Mouse (Mus musculus) cerebral cortex, adult 2 months (tissue): ENCODE results near the gene Trim16.

ENCODE experiments used
- WGBS: fragments of 180-500 bp; shearing (Covaris S2); methylation state at CpG from one replicate; pipeline ENCODE4 v1.1.7; 2018; 5-methylcytosine and 5-hydroxymethylcytosine counted together

Gene Trim16

DNA sequence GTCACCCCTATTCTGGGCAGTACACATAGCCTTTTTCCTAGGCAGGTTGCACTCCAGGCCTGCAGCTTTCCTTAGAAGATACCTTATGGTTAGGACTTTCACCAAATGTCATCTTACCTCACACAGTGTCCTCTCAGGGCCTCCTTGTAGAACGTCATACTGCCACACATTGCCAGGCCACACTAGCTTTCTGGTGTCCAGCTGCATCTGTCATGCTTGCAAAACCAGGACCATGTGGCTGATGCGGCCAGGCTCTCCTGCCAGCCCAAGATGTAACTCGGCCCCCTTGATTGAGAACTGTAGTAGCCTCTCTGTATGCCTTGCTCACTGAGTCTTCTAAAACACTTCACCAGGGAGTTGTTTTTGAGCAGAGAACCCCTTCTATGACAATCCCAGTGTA is 7.9 kb downstream of the Trim16 start:
- WGBS = 89% methylated on average over 3 of the region's 3 CpGs

DNA sequence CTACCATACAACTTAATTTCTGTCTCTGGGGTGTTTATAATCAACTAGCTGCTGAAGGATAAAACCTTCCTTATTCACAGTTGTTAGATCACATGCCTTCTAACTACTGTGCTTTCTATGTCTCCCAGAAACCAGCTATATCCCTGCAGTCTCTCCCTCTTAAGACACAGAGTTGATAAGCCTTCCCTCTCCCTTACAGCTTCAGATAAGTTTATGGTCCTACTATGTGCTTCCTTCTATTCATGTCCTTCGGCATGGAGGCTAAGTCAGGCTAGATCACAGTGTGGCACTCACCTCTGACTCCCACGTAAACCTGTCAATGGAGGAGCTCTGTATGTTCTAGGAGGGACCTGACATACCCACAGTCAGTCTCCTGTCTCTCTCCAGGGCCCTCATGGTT is 10.4 kb downstream of the Trim16 start:
- WGBS = 92% methylated on average over 2 of the region's 2 CpGs

- WGBS = 81% methylated on average over 5 of the region's 5 CpGs
These were observed 24.5 kb downstream of the Trim16 start for GRCm38 (mm10) chr11:62844562-62844961.

GRCm38 (mm10) chr11:62845730-62846129 is 25.7 kb downstream of the Trim16 start:
- 66% methylated on average over 3 of the region's 3 CpGs for WGBS

GRCm38 (mm10) chr11:62846961-62847654 is 27.1 kb downstream of the Trim16 start, which contains the start of gene Fbxw10:
Fbxw10 (plus strand) TSS chr11:62847069.
- 31% methylated on average over 12 of the region's 12 CpGs for WGBS

DNA sequence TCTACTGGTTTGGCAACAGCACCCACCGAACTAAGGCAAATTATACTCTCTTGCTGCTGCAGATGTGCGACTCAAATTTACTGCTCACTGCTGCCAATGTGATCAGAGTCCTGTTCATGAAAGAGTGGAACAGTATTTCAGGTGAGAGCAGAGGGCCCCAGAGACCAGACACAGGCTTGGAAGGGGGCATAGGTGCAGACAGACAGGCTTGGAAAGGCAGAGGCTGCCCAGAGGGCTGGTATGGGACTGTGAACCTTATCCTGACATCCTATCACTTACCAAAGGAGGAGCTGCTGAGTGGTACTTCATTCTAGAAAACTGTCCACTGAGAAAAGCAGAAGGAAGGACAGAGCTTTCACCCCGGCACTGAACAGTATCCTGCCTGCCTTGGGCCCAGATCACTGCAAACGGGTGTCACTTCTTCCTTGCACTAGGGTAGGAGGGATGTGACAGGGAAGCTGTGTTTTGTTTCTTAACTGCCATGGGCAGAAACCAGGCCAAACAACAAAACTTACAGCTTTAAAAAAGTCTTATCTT is 27.7 kb downstream of the Trim16 start:
- WGBS = 67% methylated on average over 4 of the region's 4 CpGs

DNA sequence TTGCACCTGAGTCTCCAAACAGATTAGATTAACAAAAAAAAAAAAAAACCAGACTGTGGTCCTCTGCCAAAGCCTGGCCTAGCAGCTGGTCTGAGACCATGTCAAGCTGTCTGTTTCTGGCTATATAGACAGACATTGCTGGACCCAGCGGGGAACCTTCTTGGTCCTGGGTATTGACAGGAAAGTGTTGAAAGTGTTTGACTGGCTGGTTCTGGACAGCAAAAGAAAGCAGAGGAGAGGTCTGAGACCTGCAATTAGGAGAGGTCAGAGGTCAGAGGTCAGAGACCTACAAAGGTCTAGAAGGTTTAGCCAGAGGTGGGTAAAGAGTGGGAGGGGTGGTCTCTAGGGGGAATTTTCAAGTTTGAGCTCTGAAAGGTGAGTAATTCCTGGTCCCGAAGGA is 28.3 kb downstream of the Trim16 start:
- WGBS = 76% methylated on average over 2 of the region's 2 CpGs

- WGBS = 70% methylated on average over 1 of the region's 1 CpGs
These were observed 31.2 kb downstream of the Trim16 start for GRCm38 (mm10) chr11:62851199-62851598.

- 94% methylated on average over 6 of the region's 6 CpGs for WGBS
These were observed 33.3 kb downstream of the Trim16 start for GRCm38 (mm10) chr11:62853334-62853733.

DNA sequence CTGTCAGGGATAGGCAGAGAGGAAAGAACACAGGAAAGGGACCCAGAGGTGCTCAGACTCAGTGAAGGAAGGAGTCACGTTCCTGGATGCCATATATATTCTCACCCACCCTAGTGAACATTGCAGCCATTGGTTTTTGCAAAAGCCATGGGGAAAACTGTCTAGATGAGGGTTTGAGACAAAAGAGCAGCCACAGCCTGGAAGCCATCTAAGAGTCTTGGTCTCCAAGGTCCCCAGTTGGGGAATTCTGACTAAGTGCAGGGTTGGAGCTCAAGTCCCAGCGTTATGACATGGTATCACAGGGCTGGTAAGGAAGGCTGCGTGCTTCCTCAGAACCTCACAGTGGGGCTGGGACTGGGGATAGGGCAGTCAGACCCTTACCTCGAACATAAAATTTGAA is 45.5 kb downstream of the Trim16 start:
- WGBS = 84% methylated on average over 4 of the region's 4 CpGs

DNA sequence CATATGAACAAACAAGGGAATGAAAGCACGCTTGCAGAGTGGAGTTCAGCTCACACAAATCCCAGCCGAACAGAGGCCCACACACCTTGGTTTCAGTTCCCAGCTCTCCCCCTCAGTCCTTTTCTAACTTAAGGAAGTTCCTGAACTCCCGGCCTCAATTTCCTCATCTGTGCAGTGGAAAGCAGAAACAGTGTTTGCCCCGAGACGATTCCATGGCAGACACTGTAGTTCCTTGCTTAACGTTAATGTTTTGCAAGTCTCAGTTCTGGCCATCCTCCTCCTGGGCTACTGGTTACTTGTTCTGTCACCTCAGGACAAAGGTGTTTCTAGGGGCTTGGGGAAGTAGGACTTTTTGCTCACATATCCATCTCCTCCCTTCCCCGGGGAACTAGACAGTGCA is 46.7 kb downstream of the Trim16 start:
- 77% methylated on average over 7 of the region's 7 CpGs for WGBS

DNA sequence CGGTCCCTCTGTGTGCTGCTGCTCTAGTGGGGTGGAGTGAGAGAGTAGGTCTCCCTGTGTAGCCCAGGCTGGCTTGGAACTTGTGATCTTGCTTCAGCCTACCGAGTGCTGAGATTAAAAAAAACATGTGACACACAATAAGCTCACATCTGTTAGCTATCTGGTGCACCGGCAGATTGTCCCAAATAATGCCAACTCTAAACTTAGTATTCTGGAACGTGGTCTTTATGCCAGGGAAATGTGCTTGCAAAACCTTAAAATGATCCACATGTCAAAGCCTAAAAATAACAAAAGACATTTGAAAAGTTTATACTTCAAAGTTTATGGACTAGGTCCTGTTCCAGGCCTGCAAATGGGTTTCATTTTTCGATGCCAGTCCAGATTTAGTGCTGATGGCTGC is 49.2 kb downstream of the Trim16 start:
- 51% methylated on average over 5 of the region's 5 CpGs for WGBS

DNA sequence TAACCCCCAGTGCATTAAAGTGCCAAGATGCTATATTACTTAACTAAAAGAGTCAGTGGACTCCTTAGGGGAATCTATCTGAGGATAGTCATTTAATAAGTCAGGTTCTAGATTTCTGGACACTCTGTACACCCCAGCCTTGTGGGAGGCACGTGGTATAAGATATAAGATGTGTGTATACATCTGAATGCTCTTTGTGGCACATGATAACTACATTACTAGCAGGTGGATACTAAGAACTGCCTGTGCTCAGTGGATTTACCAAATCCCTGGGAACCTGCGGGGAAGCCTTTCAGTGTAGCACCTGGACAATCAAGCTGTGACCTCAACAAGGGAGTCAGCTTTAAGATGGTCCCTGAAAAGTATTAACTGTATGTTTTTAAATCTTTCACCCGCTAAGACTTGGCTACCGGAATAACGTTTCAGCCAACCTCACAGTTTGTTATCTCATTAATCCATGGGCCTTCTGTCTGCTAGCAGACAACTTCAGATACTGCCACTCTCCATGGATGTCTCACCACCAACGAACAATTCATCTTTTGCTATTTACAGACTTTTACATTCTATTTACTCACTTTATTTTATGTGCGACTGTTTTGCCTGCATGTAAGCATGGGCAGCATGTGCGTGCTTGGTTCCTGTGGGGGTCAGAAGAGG is 49.8 kb downstream of the Trim16 start:
- WGBS = 76% methylated on average over 8 of the region's 8 CpGs

DNA sequence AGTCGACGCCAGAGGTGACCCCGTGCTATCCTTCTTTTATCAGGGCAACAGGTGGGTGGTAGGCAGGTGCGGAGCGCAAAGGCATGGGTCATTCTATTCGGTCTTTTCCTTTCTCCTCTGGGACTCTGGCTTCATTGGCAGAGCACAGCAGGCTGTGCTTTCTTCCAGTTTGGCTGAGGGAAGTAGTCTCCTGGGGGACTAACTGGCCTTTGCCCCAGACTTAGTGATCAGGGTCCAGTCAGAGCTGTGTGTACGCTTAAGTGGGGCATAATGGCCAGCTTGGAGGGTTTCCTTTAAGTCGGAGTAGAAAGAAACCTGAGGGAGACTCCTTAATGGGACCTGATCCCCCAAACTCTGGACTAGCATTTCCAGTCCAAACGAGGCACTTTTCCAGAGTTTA is 53.4 kb downstream of the Trim16 start:
- WGBS = 81% methylated on average over 9 of the region's 9 CpGs

DNA sequence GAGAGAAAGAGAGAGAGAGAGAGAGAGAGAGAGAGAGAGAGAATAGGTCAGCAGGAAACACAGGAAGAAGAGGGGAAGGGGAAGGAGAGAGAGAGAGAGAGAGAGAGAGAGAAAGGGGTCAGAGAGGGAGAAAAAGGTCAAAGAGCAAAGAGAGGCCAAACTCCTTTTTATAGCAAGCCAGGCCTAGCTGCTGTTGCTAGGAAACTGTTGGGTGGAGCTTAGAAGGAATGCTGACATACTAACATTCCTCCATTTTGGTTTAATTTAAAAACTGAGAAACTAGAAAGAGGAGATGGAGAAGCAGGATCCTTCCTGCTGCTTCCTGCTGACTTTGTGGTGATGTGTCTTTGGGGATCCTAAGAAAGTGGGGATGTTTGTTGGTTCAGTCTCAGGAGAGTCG is 55.7 kb downstream of the Trim16 start:
- WGBS = 86% methylated on average over 1 of the region's 1 CpGs

DNA sequence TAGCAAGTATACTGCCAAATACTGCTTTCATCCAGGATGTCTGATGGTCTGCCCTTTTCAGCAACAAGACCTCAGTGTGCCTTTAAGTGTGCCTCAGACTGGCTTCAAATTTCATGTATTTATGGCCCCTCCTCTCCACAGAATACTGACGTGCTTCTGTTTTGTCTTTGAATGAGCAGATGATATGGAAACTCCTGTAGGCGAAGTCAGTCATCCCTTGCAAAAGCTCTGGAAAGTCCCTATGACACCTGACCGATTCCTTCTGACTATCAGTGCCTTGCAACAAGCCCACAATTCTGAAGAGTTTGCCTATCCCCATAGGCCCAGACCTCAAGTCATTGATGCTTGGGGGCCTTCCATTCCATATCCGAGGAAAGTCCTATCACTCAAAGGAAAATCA is 56.4 kb downstream of the Trim16 start:
- WGBS = 92% methylated on average over 4 of the region's 4 CpGs

DNA sequence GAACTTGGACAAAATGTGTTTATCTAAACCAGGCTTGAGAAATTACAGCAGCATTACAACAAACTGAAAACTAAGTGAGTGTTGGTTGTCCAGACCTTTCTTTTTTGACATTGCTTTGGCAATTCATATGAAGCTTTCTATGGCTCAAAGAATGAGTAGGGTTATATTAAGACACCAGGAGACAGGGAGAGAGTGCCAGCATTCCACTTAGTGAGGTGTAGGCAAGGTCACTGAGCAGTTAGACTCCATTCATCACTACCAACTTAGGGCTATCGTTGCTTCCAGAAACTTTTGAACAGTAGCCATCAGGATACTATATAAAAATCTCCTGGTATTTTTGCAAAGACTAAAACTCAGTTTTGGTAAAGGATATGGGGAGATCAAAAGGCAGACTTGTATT is 57.4 kb downstream of the Trim16 start:
- WGBS = 61% methylated on average over 1 of the region's 1 CpGs

GRCm38 (mm10) chr11:62878728-62879127 is 58.7 kb downstream of the Trim16 start:
- 5% methylated on average over 9 of the region's 9 CpGs for WGBS

DNA sequence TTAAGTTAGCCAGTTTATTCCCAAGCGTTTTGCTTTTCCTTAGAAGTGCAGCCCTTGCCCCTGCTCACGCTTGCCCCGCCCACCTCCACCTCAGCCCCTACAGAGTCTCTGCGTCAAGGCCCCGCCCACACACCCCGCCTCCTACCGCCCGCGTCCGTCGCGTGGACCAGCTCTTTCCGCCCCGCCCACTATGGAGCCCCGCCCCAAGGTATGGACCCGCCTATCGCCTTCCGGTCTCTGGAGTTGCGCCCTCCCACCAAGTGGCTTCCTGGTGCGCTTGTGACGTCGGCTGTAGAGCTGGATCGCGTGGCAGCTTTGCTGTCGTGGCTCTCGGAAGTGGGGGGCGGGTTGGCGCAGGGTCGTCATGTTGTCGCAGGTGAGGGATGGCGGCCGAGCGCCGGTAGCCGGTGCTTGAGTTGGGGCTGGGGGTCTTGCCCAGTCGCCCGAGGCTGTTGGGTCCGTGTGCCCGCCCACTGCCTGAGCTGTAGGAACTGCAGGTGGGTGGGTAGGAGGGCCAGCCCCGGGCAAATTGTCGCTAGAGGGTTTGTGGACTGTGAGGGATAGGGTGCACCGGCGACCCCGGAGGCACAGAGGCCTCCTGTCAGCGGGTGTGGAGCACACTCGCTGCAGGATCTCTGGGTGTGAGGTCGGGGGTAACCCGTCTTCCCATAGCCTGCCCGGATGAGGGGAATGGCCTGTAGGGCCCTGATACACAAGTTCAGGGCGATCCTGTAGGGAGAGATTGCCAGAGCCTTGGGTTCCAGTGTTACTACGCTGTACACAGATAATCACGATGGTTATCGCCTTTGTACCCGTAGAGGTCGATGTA is 59.4 kb downstream of the Trim16 start, which contains the start of gene Tvp23b:
TSS of gene Tvp23b (plus strand) at position 236 of the 829 bp plus-strand sequence.
- WGBS = 2% methylated on average over 55 of the region's 55 CpGs

DNA sequence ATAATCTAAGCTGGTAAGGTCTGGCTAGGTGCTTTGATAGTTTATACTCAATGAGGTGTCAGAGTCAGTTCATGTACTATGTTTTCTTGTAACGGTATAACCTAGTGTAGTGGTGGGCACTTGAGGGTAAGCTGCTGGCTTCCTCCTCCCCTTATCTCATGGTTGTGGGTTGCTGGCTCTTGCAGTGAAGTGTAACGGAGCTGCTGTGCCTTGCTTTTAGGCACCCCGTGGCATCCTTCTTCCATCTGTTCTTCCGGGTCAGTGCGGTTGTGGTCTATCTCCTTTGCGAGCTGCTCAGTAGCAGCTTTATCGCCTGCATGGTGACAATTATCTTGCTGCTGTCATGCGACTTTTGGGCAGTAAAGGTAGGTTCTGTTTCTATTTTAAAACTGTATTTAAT is 63.4 kb downstream of the Trim16 start:
- WGBS = 87% methylated on average over 8 of the region's 8 CpGs

GRCm38 (mm10) chr11:62885323-62885722 is 65.3 kb downstream of the Trim16 start:
- WGBS = 86% methylated on average over 5 of the region's 5 CpGs

DNA sequence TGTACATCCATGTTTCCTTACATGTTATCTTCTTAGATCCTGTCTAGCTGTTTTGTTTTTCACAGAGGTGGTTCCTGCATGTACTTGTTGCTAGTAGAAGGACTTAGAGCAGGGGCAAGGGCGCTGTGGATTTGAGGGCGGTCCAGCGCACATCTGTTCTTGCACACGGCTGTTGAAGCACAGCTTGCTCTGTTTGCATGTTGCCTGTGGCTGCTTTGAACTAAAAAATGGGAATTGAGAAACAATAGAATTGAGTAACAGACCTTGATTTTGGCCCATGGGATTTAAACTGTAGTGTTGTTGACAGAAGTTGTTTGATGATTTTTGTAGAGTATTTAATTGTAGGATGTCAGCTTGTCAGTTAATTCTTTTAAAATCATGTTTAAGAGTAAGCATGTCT is 70.8 kb downstream of the Trim16 start:
- 78% methylated on average over 4 of the region's 4 CpGs for WGBS
